Mouse (Mus musculus): Measurements from ENCODE around the gene Akap6. TPM values are rescaled to one million over a fixed set of nuclear protein-coding genes. Genes with fewer than 3 reads are reported as not detected.

Gene Akap6
- polyA plus RNA-seq, 1 experiment from 2014 or later = 0.03 TPM

- WGBS (ENCODE audit: missing documents) = under 1% methylated on average over 14 of the region's 14 CpGs
- Histone ChIP-seq H3K27ac (peak overlapping the region; percentile 73), H3K4me3 (ENCODE audit: inconsistent target) (peak overlapping the region; percentile 25; the same call in 1 of the 2 replicates), H3K79me2 (ENCODE audit: inconsistent target) (no peaks in the 10 kb centered on the region), H3K36me3 (ENCODE audit: inconsistent target) (no peaks in the 10 kb centered on the region)
Observed at GRCm38 (mm10) chr12:52782902-52783441, 83.8 kb downstream of the Akap6 start.

GRCm38 (mm10) chr12:52785217-52785616, 86.0 kb downstream of the Akap6 start:
- Histone ChIP-seq H3K36me3 (ENCODE audit: inconsistent target) (no peaks in the 10 kb centered on the region), H3K79me2 (ENCODE audit: inconsistent target) (no peaks in the 10 kb centered on the region)

GRCm38 (mm10) chr12:52790350-52790768, 91.2 kb downstream of the Akap6 start:
- H3K4me3 ChIP-seq (ENCODE audit: inconsistent target) = no peak overlapping the region
- H3K27ac ChIP-seq = no peak overlapping the region
- WGBS (ENCODE audit: missing documents) = 66% methylated on average over 8 of the region's 8 CpGs
- H3K79me2 ChIP-seq (ENCODE audit: inconsistent target) = no peaks in the 10 kb centered on the region
- H3K36me3 ChIP-seq (ENCODE audit: inconsistent target) = no peaks in the 10 kb centered on the region

More at GRCm38 (mm10) chr12:52785217-52785616, 86.0 kb downstream of the Akap6 start:
- Histone ChIP-seq H3K4me3 (ENCODE audit: inconsistent target) (no peak overlapping the region), H3K27ac (no peak overlapping the region)

- H3K4me3 ChIP-seq (ENCODE audit: inconsistent target) = no peak overlapping the region
- H3K36me3 ChIP-seq (ENCODE audit: inconsistent target) = no peaks in the 10 kb centered on the region
- H3K79me2 ChIP-seq (ENCODE audit: inconsistent target) = no peaks in the 10 kb centered on the region
- no peak overlapping the region for H3K27ac ChIP-seq
- 95% methylated on average over 4 of the region's 4 CpGs for WGBS (ENCODE audit: missing documents)
Observed at GRCm38 (mm10) chr12:52794131-52794530, 94.9 kb downstream of the Akap6 start.

GRCm38 (mm10) chr12:52795551-52796470, 96.6 kb downstream of the Akap6 start:
- H3K79me2 ChIP-seq (ENCODE audit: inconsistent target) = no peaks in the 10 kb centered on the region
- no peak overlapping the region for H3K4me3 ChIP-seq (ENCODE audit: inconsistent target)
- H3K36me3 ChIP-seq (ENCODE audit: inconsistent target) = no peaks in the 10 kb centered on the region
- WGBS (ENCODE audit: missing documents) = 94% methylated on average over 18 of the region's 18 CpGs
- no peak overlapping the region for H3K27ac ChIP-seq

- H3K79me2 ChIP-seq (ENCODE audit: inconsistent target) = no peaks in the 10 kb centered on the region
- no peak overlapping the region for H3K27ac ChIP-seq
- H3K36me3 ChIP-seq (ENCODE audit: inconsistent target) = no peaks in the 10 kb centered on the region
- no peak overlapping the region for H3K4me3 ChIP-seq (ENCODE audit: inconsistent target)
- 90% methylated on average over 3 of the region's 4 CpGs for WGBS (ENCODE audit: missing documents)
Observed at GRCm38 (mm10) chr12:52796471-52796795, 97.2 kb downstream of the Akap6 start.

- 91% methylated on average over 9 of the region's 9 CpGs for WGBS (ENCODE audit: missing documents)
- Histone ChIP-seq H3K4me3 (ENCODE audit: inconsistent target) (no peak overlapping the region), H3K36me3 (ENCODE audit: inconsistent target) (no peaks in the 10 kb centered on the region), H3K79me2 (ENCODE audit: inconsistent target) (no peaks in the 10 kb centered on the region), H3K27ac (no peak overlapping the region)
Observed at GRCm38 (mm10) chr12:52799717-52800116, 100.5 kb downstream of the Akap6 start.

- Histone ChIP-seq H3K4me3 (ENCODE audit: inconsistent target) (no peak overlapping the region), H3K79me2 (ENCODE audit: inconsistent target) (no peaks in the 10 kb centered on the region), H3K36me3 (ENCODE audit: inconsistent target) (no peaks in the 10 kb centered on the region), H3K27ac (no peak overlapping the region)
- WGBS (ENCODE audit: missing documents) = 84% methylated on average over 3 of the region's 3 CpGs
Observed at GRCm38 (mm10) chr12:52806273-52806672, 107.1 kb downstream of the Akap6 start.

GRCm38 (mm10) chr12:52818588-52818987, 119.4 kb downstream of the Akap6 start:
- Histone ChIP-seq H3K27ac (no peak overlapping the region), H3K36me3 (ENCODE audit: inconsistent target) (no peaks in the 10 kb centered on the region), H3K4me3 (ENCODE audit: inconsistent target) (no peak overlapping the region), H3K79me2 (ENCODE audit: inconsistent target) (no peaks in the 10 kb centered on the region)
- 34% methylated on average over 7 of the region's 7 CpGs for WGBS (ENCODE audit: missing documents)

GRCm38 (mm10) chr12:52824774-52825173, 125.6 kb downstream of the Akap6 start:
- Histone ChIP-seq H3K79me2 (ENCODE audit: inconsistent target) (no peaks in the 10 kb centered on the region), H3K27ac (no peak overlapping the region), H3K4me3 (ENCODE audit: inconsistent target) (no peak overlapping the region), H3K36me3 (ENCODE audit: inconsistent target) (no peaks in the 10 kb centered on the region)
- WGBS (ENCODE audit: missing documents) = 51% methylated on average over 5 of the region's 5 CpGs

GRCm38 (mm10) chr12:52828944-52829736, 130.0 kb downstream of the Akap6 start:
- Histone ChIP-seq H3K36me3 (ENCODE audit: inconsistent target) (no peaks in the 10 kb centered on the region), H3K4me3 (ENCODE audit: inconsistent target) (no peak overlapping the region), H3K79me2 (ENCODE audit: inconsistent target) (no peaks in the 10 kb centered on the region), H3K27ac (no peak overlapping the region)
- WGBS (ENCODE audit: missing documents) = 13% methylated on average over 13 of the region's 14 CpGs

GRCm38 (mm10) chr12:52831782-52832181, 132.6 kb downstream of the Akap6 start:
- Histone ChIP-seq H3K4me3 (ENCODE audit: inconsistent target) (no peak overlapping the region), H3K27ac (no peak overlapping the region), H3K79me2 (ENCODE audit: inconsistent target) (no peaks in the 10 kb centered on the region), H3K36me3 (ENCODE audit: inconsistent target) (no peaks in the 10 kb centered on the region)
- 70% methylated on average over 9 of the region's 9 CpGs for WGBS (ENCODE audit: missing documents)

- H3K36me3 ChIP-seq (ENCODE audit: inconsistent target) = no peaks in the 10 kb centered on the region
- 7% methylated on average over 4 of the region's 4 CpGs for WGBS (ENCODE audit: missing documents)
- no peak overlapping the region for H3K27ac ChIP-seq
- H3K79me2 ChIP-seq (ENCODE audit: inconsistent target) = no peaks in the 10 kb centered on the region
- no peak overlapping the region for H3K4me3 ChIP-seq (ENCODE audit: inconsistent target)
Observed at GRCm38 (mm10) chr12:52832230-52832629, 133.0 kb downstream of the Akap6 start.

GRCm38 (mm10) chr12:52833141-52833540, 134.0 kb downstream of the Akap6 start:
- H3K27ac ChIP-seq = no peak overlapping the region
- 38% methylated on average over 6 of the region's 6 CpGs for WGBS (ENCODE audit: missing documents)
- no peaks in the 10 kb centered on the region for H3K36me3 ChIP-seq (ENCODE audit: inconsistent target)
- no peaks in the 10 kb centered on the region for H3K79me2 ChIP-seq (ENCODE audit: inconsistent target)
- H3K4me3 ChIP-seq (ENCODE audit: inconsistent target) = no peak overlapping the region

- Histone ChIP-seq H3K4me3 (ENCODE audit: inconsistent target) (no peak overlapping the region), H3K36me3 (ENCODE audit: inconsistent target) (no peaks in the 10 kb centered on the region), H3K27ac (no peak overlapping the region), H3K79me2 (ENCODE audit: inconsistent target) (no peaks in the 10 kb centered on the region)
- WGBS (ENCODE audit: missing documents) = 69% methylated on average over 10 of the region's 10 CpGs
Observed at GRCm38 (mm10) chr12:52834074-52834473, 134.9 kb downstream of the Akap6 start.
